Mouse (Mus musculus): Measurements from ENCODE around the gene Sh3pxd2a. TPM values are rescaled to one million over a fixed set of nuclear protein-coding genes. Genes with fewer than 3 reads are reported as not detected.

The Sh3pxd2a gene
- polyA plus RNA-seq, 1 experiment = 15.5 TPM

DNA sequence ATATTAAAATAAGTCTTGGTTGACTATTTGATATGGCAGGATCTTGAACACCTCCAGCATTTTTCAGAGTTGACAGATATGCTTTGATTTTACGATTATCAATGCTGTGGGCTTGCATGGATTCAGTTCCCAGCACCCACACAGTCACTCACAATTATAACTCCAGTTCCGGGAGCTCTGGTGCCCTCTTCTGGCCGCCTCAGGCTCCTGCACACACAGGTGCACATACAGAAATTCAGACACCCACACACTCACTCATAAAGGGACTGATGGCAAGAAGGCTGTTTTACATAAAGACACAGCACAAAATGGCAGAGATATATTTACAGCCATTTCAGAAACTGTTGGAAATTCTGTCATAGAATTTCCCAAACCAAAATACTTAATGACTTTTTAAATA is 25.0 kb upstream of the Sh3pxd2a start:
- Histone ChIP-seq H3K36me3 (ENCODE audit: control insufficient read depth, insufficient read depth, low read length) (no peaks in the 10 kb centered on the region), H3K27ac (ENCODE audit: insufficient read depth, low read depth, low read length) (no peak overlapping the region), H3K27me3 (replicated peaks; ENCODE audit: control insufficient read depth, insufficient read depth, low read length) (no peaks in the 10 kb centered on the region), H3K4me3 (ENCODE audit: insufficient read depth, low read depth, low read length) (no peak overlapping the region), H3K4me1 (ENCODE audit: control insufficient read depth, insufficient read depth, low read length) (no peaks in the 10 kb centered on the region; the same call in 1 of the 2 replicates)
- TF ChIP-seq POLR2A (IDR thresholded peaks at IDR 0.05; ENCODE audit: low read depth, low read length) (no peak), CTCF (conservative IDR thresholded peaks at IDR 0.05; ENCODE audit: insufficient read depth, insufficient read length, low read depth, low read length) (no peak)
- DNase-seq = no peak
- WGBS = 93% methylated on average over 3 of the region's 3 CpGs

GRCm38 (mm10) chr19:47488250-47488649 is 24.0 kb upstream of the Sh3pxd2a start:
- no peak overlapping the region for H3K27ac ChIP-seq (ENCODE audit: insufficient read depth, low read depth, low read length)
- H3K4me3 ChIP-seq (ENCODE audit: insufficient read depth, low read depth, low read length) = no peak overlapping the region
- DNase-seq = no peak
- no peaks in the 10 kb centered on the region for H3K27me3 ChIP-seq (replicated peaks; ENCODE audit: control insufficient read depth, insufficient read depth, low read length)
- no peaks in the 10 kb centered on the region for H3K36me3 ChIP-seq (ENCODE audit: control insufficient read depth, insufficient read depth, low read length)
- H3K4me1 ChIP-seq (ENCODE audit: control insufficient read depth, insufficient read depth, low read length) = no peaks in the 10 kb centered on the region; the same call in 1 of the 2 replicates
- 49% methylated on average over 4 of the region's 4 CpGs for WGBS
- TF ChIP-seq CTCF (conservative IDR thresholded peaks at IDR 0.05; ENCODE audit: insufficient read depth, insufficient read length, low read depth, low read length) = peak; percentile 52
- no peak for TF ChIP-seq POLR2A (IDR thresholded peaks at IDR 0.05; ENCODE audit: low read depth, low read length)

- H3K27me3 ChIP-seq (replicated peaks; ENCODE audit: control insufficient read depth, insufficient read depth, low read length) = no peaks in the 10 kb centered on the region
- DNase-seq = no peak
- TF ChIP-seq POLR2A (IDR thresholded peaks at IDR 0.05; ENCODE audit: low read depth, low read length) (no peak), CTCF (conservative IDR thresholded peaks at IDR 0.05; ENCODE audit: insufficient read depth, insufficient read length, low read depth, low read length) (no peak)
- no peak overlapping the region for H3K27ac ChIP-seq (ENCODE audit: insufficient read depth, low read depth, low read length)
- 81% methylated on average over 9 of the region's 9 CpGs for WGBS
- no peaks in the 10 kb centered on the region for H3K36me3 ChIP-seq (ENCODE audit: control insufficient read depth, insufficient read depth, low read length)
- H3K4me3 ChIP-seq (ENCODE audit: insufficient read depth, low read depth, low read length) = no peak overlapping the region
- no peaks in the 10 kb centered on the region; the same call in 1 of the 2 replicates for H3K4me1 ChIP-seq (ENCODE audit: control insufficient read depth, insufficient read depth, low read length)
These were observed 23.4 kb upstream of the Sh3pxd2a start for GRCm38 (mm10) chr19:47487572-47487971.

GRCm38 (mm10) chr19:47485997-47486566 is 21.9 kb upstream of the Sh3pxd2a start:
- H3K36me3 ChIP-seq (ENCODE audit: control insufficient read depth, insufficient read depth, low read length) = no peaks in the 10 kb centered on the region
- WGBS = 20% methylated on average over 9 of the region's 9 CpGs
- no peak for DNase-seq
- H3K4me1 ChIP-seq (ENCODE audit: control insufficient read depth, insufficient read depth, low read length) = no peaks in the 10 kb centered on the region
- H3K4me3 ChIP-seq (ENCODE audit: insufficient read depth, low read depth, low read length) = no peak overlapping the region
- H3K27ac ChIP-seq (ENCODE audit: insufficient read depth, low read depth, low read length) = peak overlapping the region; percentile 78
- H3K27me3 ChIP-seq (replicated peaks; ENCODE audit: control insufficient read depth, insufficient read depth, low read length) = no peaks in the 10 kb centered on the region
- no peak for TF ChIP-seq POLR2A (IDR thresholded peaks at IDR 0.05; ENCODE audit: low read depth, low read length)
- no peak for TF ChIP-seq CTCF (conservative IDR thresholded peaks at IDR 0.05; ENCODE audit: insufficient read depth, insufficient read length, low read depth, low read length)

GRCm38 (mm10) chr19:47484110-47484509 is 19.9 kb upstream of the Sh3pxd2a start:
- no peak for DNase-seq
- Histone ChIP-seq H3K27ac (ENCODE audit: insufficient read depth, low read depth, low read length) (no peak overlapping the region), H3K4me3 (ENCODE audit: insufficient read depth, low read depth, low read length) (no peak overlapping the region), H3K27me3 (replicated peaks; ENCODE audit: control insufficient read depth, insufficient read depth, low read length) (no peaks in the 10 kb centered on the region), H3K4me1 (ENCODE audit: control insufficient read depth, insufficient read depth, low read length) (no peaks in the 10 kb centered on the region), H3K36me3 (ENCODE audit: control insufficient read depth, insufficient read depth, low read length) (no peaks in the 10 kb centered on the region)
- 91% methylated on average over 3 of the region's 3 CpGs for WGBS
- TF ChIP-seq CTCF (conservative IDR thresholded peaks at IDR 0.05; ENCODE audit: insufficient read depth, insufficient read length, low read depth, low read length) (no peak), POLR2A (IDR thresholded peaks at IDR 0.05; ENCODE audit: low read depth, low read length) (no peak)

GRCm38 (mm10) chr19:47483346-47483745 is 19.1 kb upstream of the Sh3pxd2a start:
- Histone ChIP-seq H3K36me3 (ENCODE audit: control insufficient read depth, insufficient read depth, low read length) (no peaks in the 10 kb centered on the region), H3K4me1 (ENCODE audit: control insufficient read depth, insufficient read depth, low read length) (no peaks in the 10 kb centered on the region), H3K4me3 (ENCODE audit: insufficient read depth, low read depth, low read length) (no peak overlapping the region), H3K27me3 (replicated peaks; ENCODE audit: control insufficient read depth, insufficient read depth, low read length) (no peaks in the 10 kb centered on the region), H3K27ac (ENCODE audit: insufficient read depth, low read depth, low read length) (no peak overlapping the region)
- TF ChIP-seq CTCF (conservative IDR thresholded peaks at IDR 0.05; ENCODE audit: insufficient read depth, insufficient read length, low read depth, low read length) (no peak), POLR2A (IDR thresholded peaks at IDR 0.05; ENCODE audit: low read depth, low read length) (no peak)
- WGBS = 70% methylated on average over 3 of the region's 3 CpGs
- no peak for DNase-seq

DNA sequence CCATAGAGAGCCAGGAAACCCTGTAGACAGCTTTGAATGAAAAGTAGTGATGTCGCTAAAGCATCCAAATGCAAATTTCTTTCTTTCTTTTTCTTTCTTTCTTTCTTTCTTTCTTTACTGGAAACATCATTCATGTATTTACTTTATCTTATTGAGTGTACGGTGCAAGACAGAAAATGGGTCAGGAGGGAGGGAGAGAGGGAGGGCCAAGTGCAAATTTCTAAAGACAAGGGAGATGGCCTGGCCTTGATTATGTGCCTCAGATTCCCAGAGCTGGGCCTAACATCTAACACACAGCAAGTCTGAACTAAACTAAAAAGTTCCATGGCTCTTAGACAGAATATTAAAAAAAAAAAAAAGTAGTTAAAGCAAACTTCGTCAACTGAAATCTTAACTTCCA is 9.3 kb upstream of the Sh3pxd2a start:
- 87% methylated on average over 3 of the region's 3 CpGs for WGBS
- Histone ChIP-seq H3K4me1 (ENCODE audit: control insufficient read depth, insufficient read depth, low read length) (0 out of 2 replicates have a peak, but pooled peaks cover 3% of the 10 kb centered on the region), H3K36me3 (ENCODE audit: control insufficient read depth, insufficient read depth, low read length) (no peaks in the 10 kb centered on the region), H3K27ac (ENCODE audit: insufficient read depth, low read depth, low read length) (no peak overlapping the region), H3K4me3 (ENCODE audit: insufficient read depth, low read depth, low read length) (no peak overlapping the region), H3K27me3 (replicated peaks; ENCODE audit: control insufficient read depth, insufficient read depth, low read length) (no peaks in the 10 kb centered on the region)
- no peak for TF ChIP-seq POLR2A (IDR thresholded peaks at IDR 0.05; ENCODE audit: low read depth, low read length)
- no peak for DNase-seq
